Mouse (Mus musculus) brown adipose tissue, adult 24 weeks (tissue): ENCODE measurements at regions not wholly inside any gene's neighbourhood (a gene's known extent, or its start where the extent isn't known, plus 50 kb on each side); places are given as distances from the start of the nearest gene placed in this dataset.

Source experiments
- H3K27ac ChIP-seq: fragments of 200-500 bp; replicated peaks from 2 replicates; pipeline ENCODE4 v1.5.1; 2012; ENCODE audit warnings: low read depth, mild to moderate bottlenecking, low read length
- H3K4me1 ChIP-seq: fragments of 200-500 bp; 2 replicates; pipeline ENCODE4 v1.6.1; 2012; ENCODE audit warnings: low read length, mixed read lengths; ENCODE audit not compliant: control insufficient read depth, insufficient read depth, insufficient read length
- H3K4me3 ChIP-seq: fragments of 200-500 bp; 2 replicates; pipeline ENCODE4 v1.5.1; 2012; ENCODE audit warnings: low read depth, mild to moderate bottlenecking, low read length, moderate library complexity; ENCODE audit not compliant: insufficient read depth

- Histone ChIP-seq H3K4me1 (no peaks in the 10 kb centered on the region), H3K4me3 (no peak overlapping the region), H3K27ac (no peak overlapping the region)
These were observed 331.1 kb downstream of the Lmo4 start for GRCm38 (mm10) chr3:143873876-143874275.

- Histone ChIP-seq H3K27ac (no peak overlapping the region), H3K4me3 (no peak overlapping the region), H3K4me1 (no peaks in the 10 kb centered on the region)
These were observed 338.5 kb downstream of the Lmo4 start for GRCm38 (mm10) chr3:143866521-143866920.

- no peaks in the 10 kb centered on the region for H3K4me1 ChIP-seq
- no peak overlapping the region for H3K4me3 ChIP-seq
- H3K27ac ChIP-seq = no peak overlapping the region
These were observed 339.4 kb downstream of the Lmo4 start for GRCm38 (mm10) chr3:143865626-143866025.

GRCm38 (mm10) chr3:143864490-143864889 is 340.5 kb downstream of the Lmo4 start:
- Histone ChIP-seq H3K4me3 (no peak overlapping the region), H3K27ac (no peak overlapping the region), H3K4me1 (no peaks in the 10 kb centered on the region)

GRCm38 (mm10) chr3:143862531-143862930 is 342.5 kb downstream of the Lmo4 start:
- Histone ChIP-seq H3K27ac (no peak overlapping the region), H3K4me1 (no peaks in the 10 kb centered on the region), H3K4me3 (no peak overlapping the region)

- no peak overlapping the region for H3K4me3 ChIP-seq
- no peaks in the 10 kb centered on the region for H3K4me1 ChIP-seq
- no peak overlapping the region for H3K27ac ChIP-seq
These were observed 343.2 kb downstream of the Lmo4 start for GRCm38 (mm10) chr3:143861866-143862265.

- Histone ChIP-seq H3K4me3 (no peak overlapping the region), H3K4me1 (no peaks in the 10 kb centered on the region), H3K27ac (no peak overlapping the region)
These were observed 369.3 kb downstream of the Lmo4 start for GRCm38 (mm10) chr3:143835611-143836240.

- H3K27ac ChIP-seq = no peak overlapping the region
- H3K4me1 ChIP-seq = no peaks in the 10 kb centered on the region
- H3K4me3 ChIP-seq = no peak overlapping the region
These were observed 370.3 kb downstream of the Lmo4 start for GRCm38 (mm10) chr3:143834725-143835124.

- no peaks in the 10 kb centered on the region for H3K4me1 ChIP-seq
- H3K27ac ChIP-seq = no peak overlapping the region
- H3K4me3 ChIP-seq = no peak overlapping the region
These were observed 381.6 kb downstream of the Lmo4 start for GRCm38 (mm10) chr3:143823395-143823777.

GRCm38 (mm10) chr3:143822564-143823394 is 382.2 kb downstream of the Lmo4 start:
- no peak overlapping the region for H3K4me3 ChIP-seq
- no peaks in the 10 kb centered on the region for H3K4me1 ChIP-seq
- H3K27ac ChIP-seq = no peak overlapping the region

GRCm38 (mm10) chr3:143807544-143807943 is 397.5 kb downstream of the Lmo4 start:
- no peak overlapping the region for H3K4me3 ChIP-seq
- no peaks in the 10 kb centered on the region for H3K4me1 ChIP-seq
- H3K27ac ChIP-seq = no peak overlapping the region

- H3K4me3 ChIP-seq = no peak overlapping the region
- no peak overlapping the region for H3K27ac ChIP-seq
- no peaks in the 10 kb centered on the region for H3K4me1 ChIP-seq
These were observed 398.1 kb downstream of the Lmo4 start for GRCm38 (mm10) chr3:143806940-143807339.

GRCm38 (mm10) chr3:143797850-143798249 is 407.2 kb downstream of the Lmo4 start:
- Histone ChIP-seq H3K4me3 (no peak overlapping the region), H3K27ac (no peak overlapping the region), H3K4me1 (no peaks in the 10 kb centered on the region)

GRCm38 (mm10) chr3:143790905-143791304 is 414.1 kb downstream of the Lmo4 start:
- H3K4me3 ChIP-seq = no peak overlapping the region
- H3K27ac ChIP-seq = no peak overlapping the region
- H3K4me1 ChIP-seq = no peaks in the 10 kb centered on the region

GRCm38 (mm10) chr3:143789932-143790570 is 415.0 kb downstream of the Lmo4 start:
- Histone ChIP-seq H3K4me1 (no peaks in the 10 kb centered on the region), H3K4me3 (no peak overlapping the region), H3K27ac (no peak overlapping the region)
